Comparison of ENCODE assay signal across 15 mouse cellular contexts in the genomic region with DNA sequence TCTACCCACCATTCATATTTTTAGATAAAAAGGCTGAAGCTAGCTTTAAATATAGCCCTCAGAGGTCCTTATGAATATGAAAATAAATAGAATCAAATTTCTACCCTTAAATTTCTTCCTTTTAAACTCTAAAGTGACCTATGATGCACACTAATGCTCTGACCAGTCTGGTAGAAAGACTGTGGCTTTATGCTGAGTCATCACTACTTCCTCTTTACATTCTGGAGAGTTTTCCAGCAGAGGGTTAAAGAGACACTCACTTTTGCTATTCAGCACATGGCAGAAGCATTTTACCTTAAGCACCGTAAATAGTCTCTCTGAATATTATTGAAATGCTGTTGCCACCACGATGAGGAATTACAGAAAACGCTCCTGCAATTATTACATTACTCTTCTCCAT.
"Had no signal": no experiment of that assay in that cellular context is flagged by ENCODE, and none has a peak within 500 bp of the region (broad histone marks: within the 10 kb centered on the region; RNA-seq: fewer than 3 reads in every experiment).

No protein-coding gene starts in this region.

- H3K4me3 ChIP-seq: layer of hippocampus, adult 2 months; limb, embryonic 13.5 days; megakaryocyte, embryonic 14.5 days; stomach, embryonic 15.5 days had no signal

- H3K9me3 ChIP-seq: limb, embryonic 13.5 days; megakaryocyte, embryonic 14.5 days; stomach, embryonic 15.5 days had no signal

- H3K27me3 ChIP-seq: megakaryocyte, embryonic 14.5 days; stomach, embryonic 15.5 days had no signal

- H3K4me1 ChIP-seq: stomach, embryonic 15.5 days had no signal

- H3K36me3 ChIP-seq: limb, embryonic 13.5 days; stomach, embryonic 15.5 days had no signal

- H3K27ac ChIP-seq: layer of hippocampus, adult 2 months; limb, embryonic 13.5 days; liver, embryonic 14.5 days; stomach, embryonic 15.5 days had no signal

- DNase-seq: kidney, postnatal 10 days; kidney, postnatal 4 days; left cerebral cortex, postnatal 4 days; lung, adult 18-20 months; lung, postnatal 4 days; right cerebral cortex, adult 18-20 months; right cerebral cortex, postnatal 25 days; spleen, adult 18-20 months; thymus, adult 2 months; thymus, postnatal 25 days had no signal

- H3K9ac ChIP-seq: limb, embryonic 13.5 days; liver, embryonic 14.5 days; stomach, embryonic 15.5 days had no signal
